Mouse (Mus musculus) adrenal gland, postnatal 25 days (tissue): ENCODE results near the gene Ooep. TPM values are rescaled to one million over a fixed set of nuclear protein-coding genes. Genes with fewer than 3 reads are reported as not detected.
"Not testable (repeated sequence)": the region's sequence is repeated elsewhere in the genome, so short reads cannot be mapped to it uniquely, and the experiment has no call there.

Experiments
- DNase-seq: peaks from one replicate; pipeline ENCODE4 v3.0.0; 2021; ENCODE audit warnings: mixed read lengths
- long read RNA-seq: library from polyadenylated mRNA; stranded (forward); transcript quantifications from one replicate; pipeline ENCODE4 v2.0.0, GENCODE M21; 2021
- total RNA-seq: library from RNA; stranded (reverse); gene quantifications from 2 replicates; pipeline ENCODE4 v1.2.3, GENCODE M21; 2021

Ooep gene
- not detected in 2 replicates for total RNA-seq
- long read RNA-seq: 0 reads

- DNase-seq: peak; percentile 5
Measured at GRCm38 (mm10) chr9:78378113-78378785, at the start of gene Ooep. Gene Ooep, minus strand, starts transcription at chr9:78378725.

- DNase-seq: no peak
Measured at GRCm38 (mm10) chr9:78428185-78428584, 49.7 kb upstream of the Ooep start.

DNA sequence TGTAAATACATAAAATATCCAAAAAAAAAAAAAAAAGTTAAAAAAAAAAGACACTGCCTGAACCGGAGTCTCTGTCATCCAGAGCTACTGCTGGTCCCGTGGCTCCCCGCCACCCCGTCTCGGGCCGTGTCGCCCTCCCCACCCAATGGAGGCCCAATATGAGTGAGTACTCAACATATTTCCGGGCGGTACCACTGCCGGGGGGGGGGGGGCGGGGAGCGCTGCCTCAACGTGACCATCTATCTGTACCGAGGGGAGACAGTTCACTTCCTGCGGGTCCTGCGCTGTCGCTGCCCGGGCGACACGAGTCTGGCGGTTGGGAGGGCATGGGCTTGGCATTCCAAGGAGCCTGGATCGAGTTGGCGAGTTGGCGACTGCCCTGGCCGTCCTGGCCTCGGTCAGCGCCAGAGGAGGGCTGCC, 48.8 kb upstream of the Ooep start:
- DNase-seq: no peak

DNA sequence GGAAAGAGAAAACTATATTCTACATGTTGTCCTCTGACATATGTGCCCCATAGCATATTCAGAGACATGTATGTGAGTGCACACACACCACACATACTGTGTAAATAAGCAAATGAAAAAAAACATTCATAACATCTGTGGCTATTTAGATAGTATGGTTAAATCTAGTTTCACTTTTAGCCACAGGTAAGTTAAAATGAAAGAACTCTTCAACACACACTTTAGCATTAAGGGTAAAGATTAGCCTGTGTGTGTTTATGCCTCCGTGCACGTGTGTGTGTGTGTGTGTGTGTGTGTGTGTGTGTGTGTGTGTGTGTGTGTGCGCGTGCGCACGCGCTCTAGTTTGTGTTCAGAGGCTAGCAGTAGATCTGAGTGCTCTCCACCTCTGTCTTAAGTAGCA, 23.1 kb upstream of the Ooep start:
- no peak for DNase-seq

- no peak for DNase-seq
Measured at GRCm38 (mm10) chr9:78400570-78400969, 22.0 kb upstream of the Ooep start.

DNA sequence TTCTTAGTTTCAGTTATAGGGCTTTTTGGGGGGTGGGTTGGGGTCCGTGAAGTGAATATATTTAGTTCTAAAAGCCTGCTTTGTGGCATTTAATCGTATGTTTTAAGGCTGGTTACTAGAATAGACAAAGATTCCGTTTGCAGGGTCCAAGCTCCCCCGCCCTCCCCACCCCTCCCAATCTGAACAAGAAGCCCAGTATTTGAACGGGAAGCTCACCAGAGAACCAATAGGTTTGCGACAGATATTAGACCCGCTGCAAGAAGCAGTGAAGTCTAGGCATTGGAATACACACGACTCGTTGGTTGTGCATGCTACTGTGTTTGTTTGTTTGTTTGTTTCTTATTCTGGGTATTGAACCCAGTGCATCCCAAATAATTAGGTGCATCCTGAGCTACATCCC, 18.0 kb upstream of the Ooep start:
- DNase-seq: no peak

- peak; percentile 29 for DNase-seq
Measured at GRCm38 (mm10) chr9:78395630-78396351, 17.3 kb upstream of the Ooep start, which contains the start of gene Ddx43. Gene Ddx43, plus strand, starts transcription at chr9:78395777.

DNA sequence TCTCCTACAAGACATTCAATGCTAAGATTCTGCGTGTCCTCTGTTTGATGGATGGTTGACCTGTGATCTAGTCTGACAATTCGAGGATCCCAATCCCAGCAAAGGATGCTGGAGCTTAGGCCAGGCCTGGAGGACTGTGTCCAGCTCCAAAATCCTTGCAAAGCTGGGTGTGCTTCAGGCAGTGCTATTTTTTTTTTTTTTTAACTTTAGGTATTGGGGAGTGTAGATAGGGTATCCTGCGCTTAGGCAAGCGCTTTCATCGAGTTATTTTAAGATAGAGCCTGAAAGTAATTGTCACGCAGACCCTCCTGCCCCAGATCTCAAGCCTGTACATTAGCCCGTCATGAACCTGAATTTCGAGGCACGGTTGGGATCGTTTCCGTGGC, 16.7 kb upstream of the Ooep start:
- no peak for DNase-seq

- DNase-seq: no peak
Measured at GRCm38 (mm10) chr9:78394602-78395001, 16.1 kb upstream of the Ooep start.

DNA sequence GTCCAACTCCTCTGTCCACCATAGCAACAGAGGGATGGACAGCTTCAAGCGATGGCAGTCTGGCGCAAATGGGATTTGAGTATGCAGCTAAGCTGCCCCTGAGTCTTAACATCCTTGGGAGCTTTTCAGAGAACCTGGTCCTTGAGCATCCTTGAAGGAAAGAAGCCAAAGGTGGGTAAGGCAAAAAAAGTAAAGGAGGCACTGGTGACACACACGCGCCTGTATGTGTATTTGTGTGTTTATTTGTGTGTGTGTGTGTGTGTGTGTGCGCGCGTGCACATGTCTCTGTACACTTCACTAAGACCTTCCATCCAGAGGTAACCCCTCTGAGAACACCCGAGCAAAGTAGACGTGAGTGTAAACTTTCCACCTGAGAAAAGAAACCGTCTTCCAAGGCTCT, 15.2 kb upstream of the Ooep start:
- DNase-seq: no peak

DNA sequence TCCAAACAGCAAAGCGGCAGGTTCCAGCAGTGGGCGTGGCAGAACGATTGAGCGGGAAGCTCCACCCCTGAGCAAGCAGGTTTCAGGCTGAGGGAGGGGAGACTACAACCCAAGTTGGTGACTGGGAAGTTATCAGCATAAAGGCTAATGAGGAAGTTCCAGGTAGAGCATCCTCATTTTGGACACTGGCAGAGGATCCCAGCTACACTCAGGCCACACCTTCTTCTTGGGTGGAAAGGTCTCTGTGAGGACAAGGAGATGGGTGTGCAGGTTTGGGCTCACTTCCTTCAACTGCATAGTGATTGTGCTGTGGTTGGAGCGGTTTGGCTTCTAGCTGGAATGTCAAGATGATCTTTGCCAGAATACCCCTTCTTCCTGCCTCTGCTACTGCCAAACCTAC, 11.5 kb upstream of the Ooep start:
- no peak for DNase-seq

GRCm38 (mm10) chr9:78386947-78387346, 8.4 kb upstream of the Ooep start:
- DNase-seq: no peak

DNA sequence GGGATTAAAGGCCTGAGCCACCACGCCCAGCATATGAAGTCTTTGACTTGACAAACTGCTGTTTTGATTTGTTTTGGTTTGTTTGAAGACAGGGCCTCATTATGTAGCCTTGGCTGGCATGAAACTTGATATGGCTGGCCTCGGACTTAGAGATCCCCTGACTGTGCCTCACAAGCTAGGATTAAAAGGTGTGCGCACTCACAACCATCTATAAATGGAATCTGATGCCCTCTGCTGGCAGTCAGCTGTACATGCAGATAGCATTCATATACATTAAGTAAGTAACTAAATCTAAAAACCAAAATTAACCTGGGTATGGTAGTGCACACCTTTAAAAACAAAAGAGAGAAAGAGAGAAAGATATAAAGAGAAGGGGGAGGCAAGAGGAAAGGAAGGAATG, 7.4 kb upstream of the Ooep start:
- no peak for DNase-seq

- no peak for DNase-seq
Measured at GRCm38 (mm10) chr9:78377546-78377945, 979 bp downstream of the Ooep start.

DNA sequence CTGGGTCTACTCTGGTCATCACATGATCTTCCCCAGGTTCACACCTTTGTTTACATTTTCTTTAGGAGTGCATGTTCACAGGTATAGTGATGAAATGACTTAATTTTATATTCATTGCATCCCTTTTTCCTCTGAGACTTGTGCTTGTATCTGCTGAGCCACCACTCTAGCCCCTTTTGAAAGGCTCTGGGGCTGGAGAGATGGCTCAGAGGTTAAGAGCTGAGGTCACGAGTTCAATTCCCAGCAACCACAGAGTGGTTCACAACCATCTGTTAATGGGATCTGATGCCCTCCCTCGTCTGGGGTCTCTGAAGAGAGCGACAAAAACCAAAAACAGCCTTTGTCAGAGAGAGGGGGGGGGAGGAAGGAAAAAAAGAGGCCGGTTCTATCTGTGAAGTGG, 3.0 kb downstream of the Ooep start:
- no peak for DNase-seq

DNA sequence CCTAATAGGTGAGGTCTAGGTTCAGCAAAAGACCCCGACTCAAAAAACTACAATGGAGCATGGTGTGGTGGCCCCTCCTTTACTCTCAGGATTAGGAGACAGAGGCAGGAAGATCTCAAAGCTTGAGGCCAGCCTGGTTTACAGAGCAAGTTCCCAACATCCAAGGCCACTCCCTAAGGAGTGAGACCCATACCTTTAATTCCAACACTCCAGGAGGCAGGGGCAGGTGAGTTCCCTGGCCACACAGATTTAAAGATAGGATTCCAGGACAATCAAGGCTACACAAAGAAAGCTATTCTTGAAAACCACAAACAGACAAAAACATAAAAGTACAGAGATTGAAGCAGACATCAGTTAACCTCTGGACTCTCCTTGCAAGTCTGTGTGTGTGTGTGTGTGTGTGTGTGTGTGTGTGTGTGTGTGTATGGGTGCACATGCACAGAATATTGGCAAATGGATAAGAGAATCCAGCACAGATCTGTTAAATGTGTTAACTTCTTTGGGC, 3.6 kb downstream of the Ooep start:
- DNase-seq: no peak

- no peak for DNase-seq
Measured at GRCm38 (mm10) chr9:78374397-78374796, 4.1 kb downstream of the Ooep start.

- DNase-seq: no peak
Measured at GRCm38 (mm10) chr9:78372827-78373504, 5.6 kb downstream of the Ooep start.

- DNase-seq: no peak
Measured at GRCm38 (mm10) chr9:78371441-78371840, 7.1 kb downstream of the Ooep start.

GRCm38 (mm10) chr9:78369786-78370185, 8.7 kb downstream of the Ooep start:
- no peak for DNase-seq

GRCm38 (mm10) chr9:78369349-78369748, 9.2 kb downstream of the Ooep start:
- DNase-seq: no peak

DNA sequence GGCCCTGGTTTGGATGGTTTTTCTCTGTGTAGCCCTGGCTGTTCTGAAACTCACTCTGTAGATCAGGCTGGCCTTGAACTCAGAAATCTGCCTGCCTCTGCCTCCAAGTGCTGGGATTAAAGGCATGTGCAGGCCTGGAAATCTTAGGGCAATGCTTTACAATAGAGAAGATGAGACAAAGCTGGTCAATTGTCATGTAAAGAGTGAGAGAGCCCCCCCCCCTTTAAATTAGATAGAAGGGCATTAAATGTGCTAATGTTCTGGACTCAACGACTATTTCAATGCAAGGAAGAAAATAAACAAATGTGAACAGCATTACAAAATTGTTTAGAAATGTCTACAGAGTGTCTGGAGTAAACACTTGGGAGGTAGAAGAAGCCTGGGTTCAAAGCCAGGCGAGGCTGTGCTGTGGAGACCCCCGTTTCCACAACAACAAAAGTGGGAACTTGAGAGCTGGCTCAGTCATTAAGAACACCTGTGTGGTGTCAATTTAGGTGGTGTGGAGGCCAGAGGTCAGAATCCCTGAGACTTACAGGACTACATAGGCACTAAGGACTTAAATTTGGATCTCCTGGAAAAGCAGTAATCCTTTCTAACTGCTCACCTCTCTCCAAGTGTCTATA, 9.7 kb downstream of the Ooep start:
- DNase-seq: no peak

GRCm38 (mm10) chr9:78367959-78368358, 10.6 kb downstream of the Ooep start, which contains the start of gene Dppa5a:
Gene Dppa5a, minus strand, starts transcription at chr9:78368177.
- DNase-seq: not testable (repeated sequence)
